Mouse (Mus musculus) intestine, embryonic 16.5 days (tissue): ENCODE results near the gene Serpina3b. TPM values are rescaled to one million over a fixed set of nuclear protein-coding genes. Genes with fewer than 3 reads are reported as not detected.

Source experiments
- ATAC-seq: fragments of 200-750 bp; cut with Nextera tagmentation; 2 replicates; pipeline ENCODE4 v1.8.0; 2017; ENCODE audit warnings: moderate TSS enrichment, moderate library complexity
- H3K27ac ChIP-seq: fragments of 300-500 bp; sonication (generic); 2 replicates; pipeline ENCODE4 v1.5.1; 2014; ENCODE audit warnings: mild to moderate bottlenecking, low read length
- H3K27me3 ChIP-seq: fragments of 300-500 bp; sonication (generic); replicated peaks from 2 replicates; pipeline ENCODE4 v1.6.1; 2014; ENCODE audit warnings: low read length, control low read depth, mixed read lengths; ENCODE audit not compliant: control insufficient read depth, insufficient read depth
- H3K36me3 ChIP-seq: fragments of 300-500 bp; sonication (generic); 2 replicates; pipeline ENCODE4 v1.6.1; 2014; ENCODE audit warnings: low read length, control low read depth; ENCODE audit not compliant: control insufficient read depth, insufficient read depth
- H3K4me1 ChIP-seq: fragments of 300-500 bp; sonication (generic); 2 replicates; pipeline ENCODE4 v1.6.1; 2014; ENCODE audit warnings: low read length, control low read depth, mixed read lengths; ENCODE audit not compliant: control insufficient read depth, insufficient read depth
- H3K4me2 ChIP-seq: fragments of 300-500 bp; sonication (generic); 2 replicates; pipeline ENCODE4 v1.6.1; 2014; ENCODE audit warnings: low read depth, low read length, control low read depth
- H3K4me3 ChIP-seq: fragments of 300-500 bp; sonication (generic); 2 replicates; pipeline ENCODE4 v1.5.1; 2014; ENCODE audit warnings: mild to moderate bottlenecking, low read length
- H3K9ac ChIP-seq: fragments of 300-500 bp; sonication (generic); 2 replicates; pipeline ENCODE4 v1.6.1; 2014; ENCODE audit warnings: low read depth, low read length
- H3K9me3 ChIP-seq: fragments of 300-500 bp; sonication (generic); 2 replicates; pipeline ENCODE4 v1.6.1; 2016; ENCODE audit warnings: low read length, control low read depth; ENCODE audit not compliant: control insufficient read depth
- WGBS: fragments of 180-500 bp; shearing (Covaris S2); extraction: QIAGEN DNeasy Blood & Tissue Kit; methylation state at CpG from one replicate; pipeline ENCODE4 v1.1.7; 2014; 5-methylcytosine and 5-hydroxymethylcytosine counted together
- polyA plus RNA-seq: library from polyadenylated mRNA; unstranded; fragments of >200 nt; fragmentation: Nextera tagmentation; extraction: Ambion mirVana; gene quantifications from 2 replicates; pipeline ENCODE4 v1.2.1, GENCODE M21; 2015

Gene Serpina3b
- polyA plus RNA-seq, 1 experiment from 2014 or later, result 0.06 TPM

- no peak overlapping the region for H3K27ac ChIP-seq
- H3K36me3 ChIP-seq, result no peaks in the 10 kb centered on the region
- no peak for ATAC-seq
- no peak overlapping the region for H3K4me3 ChIP-seq
- no peak overlapping the region for H3K4me2 ChIP-seq
- peaks cover 9% of the 10 kb centered on the region; the same call in 1 of the 2 replicates for H3K27me3 ChIP-seq
- H3K9ac ChIP-seq, result no peak overlapping the region
- H3K9me3 ChIP-seq, result no peaks in the 10 kb centered on the region
- no peaks in the 10 kb centered on the region for H3K4me1 ChIP-seq
- 82% methylated on average over 2 of the region's 2 CpGs for WGBS
These were observed 24.2 kb downstream of the Serpina3b start for GRCm38 (mm10) chr12:104151989-104152388.

- Histone ChIP-seq H3K9me3 (no peaks in the 10 kb centered on the region), H3K27ac (no peak overlapping the region), H3K4me3 (no peak overlapping the region), H3K4me2 (no peak overlapping the region), H3K27me3 (peaks cover 4% of the 10 kb centered on the region; the same call in 1 of the 2 replicates), H3K4me1 (no peaks in the 10 kb centered on the region), H3K36me3 (no peaks in the 10 kb centered on the region), H3K9ac (no peak overlapping the region)
- no peak for ATAC-seq
- WGBS, result 75% methylated on average over 3 of the region's 3 CpGs
These were observed 25.3 kb downstream of the Serpina3b start for GRCm38 (mm10) chr12:104153041-104153645.

- H3K27me3 ChIP-seq, result peaks cover 4% of the 10 kb centered on the region; the same call in 1 of the 2 replicates
- no peak within 1 kb of the TSS for H3K9ac ChIP-seq
- H3K4me1 ChIP-seq, result no peaks in the 10 kb centered on the region
- H3K27ac ChIP-seq, result no peak within 1 kb of the TSS
- 94% methylated on average over 2 of the region's 2 CpGs for WGBS
- H3K36me3 ChIP-seq, result no peaks in the 10 kb centered on the region
- no peak within 1 kb of the TSS for H3K4me2 ChIP-seq
- H3K4me3 ChIP-seq, result no peak within 1 kb of the TSS
- no peak for ATAC-seq
- no peaks in the 10 kb centered on the region for H3K9me3 ChIP-seq
These were observed 25.9 kb downstream of the Serpina3b start, which contains the start of gene Serpina3c for GRCm38 (mm10) chr12:104153656-104154055. Serpina3c (minus strand) TSS chr12:104153870.

GRCm38 (mm10) chr12:104174747-104175146 lies 47.0 kb downstream of the Serpina3b start:
- no peak overlapping the region for H3K9ac ChIP-seq
- H3K36me3 ChIP-seq, result no peaks in the 10 kb centered on the region
- no peak overlapping the region for H3K4me3 ChIP-seq
- H3K4me1 ChIP-seq, result no peaks in the 10 kb centered on the region
- WGBS, result 58% methylated on average over 3 of the region's 3 CpGs
- no peaks in the 10 kb centered on the region for H3K27me3 ChIP-seq
- no peak overlapping the region for H3K27ac ChIP-seq
- ATAC-seq, result no peak
- no peaks in the 10 kb centered on the region for H3K9me3 ChIP-seq
- no peak overlapping the region for H3K4me2 ChIP-seq

- no peak overlapping the region for H3K4me2 ChIP-seq
- no peaks in the 10 kb centered on the region for H3K4me1 ChIP-seq
- 81% methylated on average over 3 of the region's 3 CpGs for WGBS
- no peak overlapping the region for H3K27ac ChIP-seq
- no peaks in the 10 kb centered on the region for H3K27me3 ChIP-seq
- no peaks in the 10 kb centered on the region for H3K36me3 ChIP-seq
- no peaks in the 10 kb centered on the region for H3K9me3 ChIP-seq
- ATAC-seq, result no peak
- no peak overlapping the region for H3K4me3 ChIP-seq
- H3K9ac ChIP-seq, result no peak overlapping the region
These were observed 47.8 kb downstream of the Serpina3b start for GRCm38 (mm10) chr12:104175636-104176035.

GRCm38 (mm10) chr12:104178577-104178976 lies 50.8 kb downstream of the Serpina3b start:
- Histone ChIP-seq H3K27me3 (no peaks in the 10 kb centered on the region), H3K9ac (no peak overlapping the region), H3K4me1 (no peaks in the 10 kb centered on the region), H3K4me2 (no peak overlapping the region), H3K27ac (no peak overlapping the region), H3K4me3 (no peak overlapping the region), H3K9me3 (no peaks in the 10 kb centered on the region), H3K36me3 (no peaks in the 10 kb centered on the region)
- ATAC-seq, result no peak

GRCm38 (mm10) chr12:104178987-104179386 lies 51.2 kb downstream of the Serpina3b start:
- no peak for ATAC-seq
- no peaks in the 10 kb centered on the region for H3K4me1 ChIP-seq
- H3K4me2 ChIP-seq, result no peak overlapping the region
- H3K27ac ChIP-seq, result no peak overlapping the region
- H3K9ac ChIP-seq, result no peak overlapping the region
- H3K27me3 ChIP-seq, result no peaks in the 10 kb centered on the region
- no peaks in the 10 kb centered on the region for H3K36me3 ChIP-seq
- H3K9me3 ChIP-seq, result no peaks in the 10 kb centered on the region
- H3K4me3 ChIP-seq, result no peak overlapping the region
- 78% methylated on average over 2 of the region's 2 CpGs for WGBS

- Histone ChIP-seq H3K9ac (no peak overlapping the region), H3K4me2 (no peak overlapping the region), H3K4me3 (no peak overlapping the region), H3K4me1 (no peaks in the 10 kb centered on the region), H3K27ac (no peak overlapping the region), H3K9me3 (no peaks in the 10 kb centered on the region), H3K36me3 (no peaks in the 10 kb centered on the region), H3K27me3 (no peaks in the 10 kb centered on the region)
- 74% methylated on average over 4 of the region's 4 CpGs for WGBS
- no peak for ATAC-seq
These were observed 57.2 kb downstream of the Serpina3b start for GRCm38 (mm10) chr12:104185046-104185445.

- Histone ChIP-seq H3K4me3 (no peak overlapping the region), H3K4me2 (no peak overlapping the region), H3K9ac (no peak overlapping the region), H3K4me1 (no peaks in the 10 kb centered on the region), H3K36me3 (no peaks in the 10 kb centered on the region), H3K27ac (no peak overlapping the region), H3K9me3 (no peaks in the 10 kb centered on the region), H3K27me3 (no peaks in the 10 kb centered on the region)
- WGBS, result 76% methylated on average over 3 of the region's 3 CpGs
- ATAC-seq, result no peak
These were observed 58.3 kb downstream of the Serpina3b start for GRCm38 (mm10) chr12:104186041-104186581.
